Mouse (Mus musculus) neutrophil, adult 65 days (primary cell): ENCODE data around the gene Zfp13. TPM values are rescaled to one million over a fixed set of nuclear protein-coding genes. Genes with fewer than 3 reads are reported as not detected.

ENCODE experiments used
- total RNA-seq: library from RNA; stranded (reverse); gene quantifications from 2 replicates; pipeline ENCODE4 v1.2.4, GENCODE M21; 2023

Zfp13 gene
- total RNA-seq = not detected in 2 replicates

DNA sequence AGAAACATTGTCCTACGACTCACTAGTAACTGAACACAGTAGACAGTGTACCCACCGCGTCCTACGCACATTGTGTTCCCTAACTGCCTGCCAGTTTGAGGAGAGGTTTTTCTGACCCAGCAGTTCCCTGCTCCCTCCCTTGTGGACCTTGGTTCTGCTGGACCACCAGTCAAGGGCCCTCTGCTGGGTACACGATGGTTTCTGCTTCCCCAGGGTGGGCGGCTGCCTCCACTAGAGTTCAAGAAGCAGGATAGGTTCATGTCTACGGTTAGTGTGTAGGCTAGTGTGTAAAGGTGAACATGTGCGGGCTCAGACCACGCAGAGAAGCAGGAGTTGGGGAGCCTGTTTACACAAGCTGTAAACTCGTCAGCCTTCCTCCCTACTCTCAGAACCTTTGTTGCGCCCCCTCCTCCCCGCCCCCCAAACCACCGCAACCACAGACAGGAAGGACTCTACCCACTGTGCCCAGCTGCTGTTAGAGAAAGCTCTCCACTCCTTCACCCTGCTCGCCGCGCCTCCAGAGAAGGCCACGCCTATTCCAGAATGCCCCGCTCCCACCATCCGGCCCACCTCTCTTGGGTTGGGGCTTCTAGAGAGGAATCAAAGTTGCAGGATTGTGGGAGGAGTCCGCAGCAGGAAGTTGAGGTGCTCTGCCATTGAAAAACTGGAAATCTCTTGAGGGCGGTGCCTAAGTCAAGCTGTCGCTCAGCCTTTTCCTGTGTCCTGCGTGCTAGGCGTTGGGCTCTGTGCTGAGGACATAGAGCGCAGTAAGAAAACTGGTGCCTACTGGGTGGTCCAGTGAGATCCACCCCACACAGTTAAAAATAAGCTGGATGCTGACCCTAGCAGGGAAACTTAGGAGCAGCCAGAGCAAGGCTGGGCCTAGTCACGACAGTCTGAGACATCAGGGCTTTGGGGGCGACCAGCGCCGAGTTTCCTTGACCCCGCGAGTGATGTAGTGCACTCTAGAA, at the start of gene Zfp13:
TSS of gene Zfp13 (minus strand) at position 906 of the 971 bp plus-strand sequence.

DNA sequence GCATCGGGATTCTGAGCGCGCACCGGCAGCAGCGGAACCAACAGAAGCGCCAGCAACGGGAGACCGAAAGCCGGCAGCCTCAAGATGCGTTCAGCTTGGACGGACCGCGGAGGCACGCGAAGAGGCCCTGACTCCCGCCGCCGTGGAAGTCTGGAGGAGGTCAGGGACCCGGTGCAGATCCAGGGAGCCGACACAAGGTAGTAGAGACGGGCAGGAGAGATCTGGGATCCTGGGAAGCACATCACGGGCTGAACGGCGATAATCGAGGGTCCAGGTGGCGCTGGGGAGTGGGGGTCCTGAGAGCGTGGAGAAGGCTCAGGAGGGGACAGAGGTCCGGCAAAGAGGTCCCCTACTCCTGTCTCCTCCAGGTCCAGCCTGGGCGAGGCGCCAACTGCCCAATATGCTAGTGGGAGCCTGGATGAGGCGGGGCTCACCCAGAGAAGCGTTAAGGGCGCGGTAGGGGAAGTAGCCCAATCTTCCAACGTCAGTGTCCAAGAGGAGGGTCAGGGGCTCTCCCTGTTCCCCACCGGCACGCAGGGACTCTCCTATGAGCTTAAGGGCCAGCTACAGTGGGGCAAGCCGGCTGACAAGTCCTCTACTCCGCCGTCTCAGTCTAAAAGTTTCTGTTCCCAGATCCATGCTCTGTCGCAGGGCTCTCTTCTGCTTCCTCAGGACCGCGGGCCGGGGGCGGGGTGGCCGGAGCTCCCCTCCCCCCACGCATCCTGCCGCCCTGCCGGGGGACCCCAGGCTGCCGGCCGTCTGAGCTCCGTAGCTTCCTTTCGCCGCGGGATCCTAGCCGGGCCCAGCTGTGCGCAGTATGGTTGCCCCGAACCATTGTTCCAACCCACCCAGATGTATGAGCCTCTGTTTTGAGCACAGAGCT, 45.6 kb upstream of the Zfp13 start, which contains the start of gene Mmp25:
TSS of gene Mmp25 (minus strand) at position 665 of the 883 bp plus-strand sequence.

GRCm38 (mm10) chr17:23600641-23601622, 1.6 kb upstream of the Zfp13 start, which contains the start of gene Zscan10:
Gene Zscan10, plus strand, starts transcription at chr17:23600856.

GRCm38 (mm10) chr17:23563595-23564367, 35.5 kb downstream of the Zfp13 start, which contains the start of gene Zfp213:
Gene Zfp213, minus strand, starts transcription at chr17:23564238.

Other genes starting within 250 kb of the Zfp13 start
- not detected in 2 replicates for gene Vmn2r116, start 214.9 kb downstream of the Zfp13 start, total RNA-seq
- not detected in 2 replicates for gene Vmn2r117, start 119.8 kb downstream of the Zfp13 start, total RNA-seq
- 1.4 and 2.5 TPM in 2 replicates for gene Zfp213, start 35.2 kb downstream of the Zfp13 start, total RNA-seq
- 0.27 TPM in 1 of 2 replicates, not detected in the other for gene Zscan10, start 1.4 kb upstream of the Zfp13 start, total RNA-seq
- 177 and 198 TPM in 2 replicates for gene Mmp25, start 45.8 kb upstream of the Zfp13 start, total RNA-seq
- gene Bicdl2, start 61.0 kb upstream of the Zfp13 start, total RNA-seq = 2.2 and 2.5 TPM in 2 replicates
- gene Hcfc1r1, start 74.1 kb upstream of the Zfp13 start, total RNA-seq = 50.8 and 57.7 TPM in 2 replicates
- gene Thoc6, start 74.4 kb upstream of the Zfp13 start, total RNA-seq = 14.7 and 18.6 TPM in 2 replicates
- 12.7 and 14.8 TPM in 2 replicates for gene Tnfrsf12a, start 78.0 kb upstream of the Zfp13 start, total RNA-seq
- gene Cldn6, start 79.8 kb upstream of the Zfp13 start, total RNA-seq = not detected in 2 replicates
- gene Cldn9, start 84.5 kb upstream of the Zfp13 start, total RNA-seq = not detected in 2 replicates
- 0.28 TPM in 1 of 2 replicates, not detected in the other for gene 1520401A03Rik, start 123.3 kb upstream of the Zfp13 start, total RNA-seq
- gene Pkmyt1, start 126.8 kb upstream of the Zfp13 start, total RNA-seq = 39.1 and 51.5 TPM in 2 replicates
- gene Paqr4, start 141.4 kb upstream of the Zfp13 start, total RNA-seq = 2.1 and 2.5 TPM in 2 replicates
- gene Kremen2, start 146.3 kb upstream of the Zfp13 start, total RNA-seq = not detected in 2 replicates
- 6.7 and 7.9 TPM in 2 replicates for gene Flywch1, start 172.1 kb upstream of the Zfp13 start, total RNA-seq
- not detected in 2 replicates for gene Flywch2, start 186.6 kb upstream of the Zfp13 start, total RNA-seq
- gene Srrm2, start 191.0 kb upstream of the Zfp13 start, total RNA-seq = 630 and 877 TPM in 2 replicates
- 121 and 182 TPM in 2 replicates for gene Elob, start 229.6 kb upstream of the Zfp13 start, total RNA-seq
- gene Prss33, start 236.6 kb upstream of the Zfp13 start, total RNA-seq = not detected in 2 replicates
- not detected in 2 replicates for gene Prss32, start 244.4 kb upstream of the Zfp13 start, total RNA-seq
- gene Prss41, start 244.7 kb upstream of the Zfp13 start, total RNA-seq = not detected in 2 replicates